Mouse (Mus musculus) hindbrain, embryonic 10.5 days (tissue): ENCODE measurements around the gene Zan. TPM values are rescaled to one million over a fixed set of nuclear protein-coding genes. Genes with fewer than 3 reads are reported as not detected.
"Not testable (repeated sequence)": the region's sequence is repeated elsewhere in the genome, so short reads cannot be mapped to it uniquely, and the experiment has no call there.

Source experiments
- DNase-seq: peaks from one replicate; pipeline ENCODE4 v3.0.0-alpha.2; 2017; ENCODE audit warnings: low spot score
- H3K27ac ChIP-seq: fragments of 300-500 bp; sonication (generic); 2 replicates; pipeline ENCODE4 v1.5.1; 2016; ENCODE audit warnings: mild to moderate bottlenecking, moderate library complexity
- H3K27me3 ChIP-seq: fragments of 300-500 bp; sonication (generic); 2 replicates; pipeline ENCODE4 v1.6.1; 2016; ENCODE audit warnings: mild to moderate bottlenecking; ENCODE audit not compliant: poor library complexity, insufficient read depth, severe bottlenecking
- H3K36me3 ChIP-seq: fragments of 300-500 bp; sonication (generic); 2 replicates; pipeline ENCODE4 v1.6.1; 2016; ENCODE audit warnings: mild to moderate bottlenecking, moderate library complexity
- H3K4me1 ChIP-seq: fragments of 300-500 bp; sonication (generic); replicated peaks from 2 replicates; pipeline ENCODE4 v1.6.1; 2016; ENCODE audit warnings: mild to moderate bottlenecking
- H3K4me3 ChIP-seq: fragments of 300-500 bp; sonication (generic); 2 replicates; pipeline ENCODE4 v1.5.1; 2016; ENCODE audit warnings: mild to moderate bottlenecking, moderate library complexity
- H3K9me3 ChIP-seq: fragments of 300-500 bp; sonication (generic); 2 replicates; pipeline ENCODE4 v1.6.1; 2016; ENCODE audit warnings: mild to moderate bottlenecking, moderate library complexity
- WGBS: fragments of 180-500 bp; shearing (Covaris S2); methylation state at CpG from one replicate; pipeline ENCODE4 v1.1.7; 2016; 5-methylcytosine and 5-hydroxymethylcytosine counted together
- polyA plus RNA-seq: library from polyadenylated mRNA; unstranded; fragments of >200 nt; fragmentation: Nextera tagmentation; extraction: Ambion mirVana; gene quantifications from 2 replicates; pipeline ENCODE4 v1.2.1, GENCODE M21; 2016

Zan gene
- polyA plus RNA-seq, 1 experiment from 2014 or later = 0.13 TPM

DNA sequence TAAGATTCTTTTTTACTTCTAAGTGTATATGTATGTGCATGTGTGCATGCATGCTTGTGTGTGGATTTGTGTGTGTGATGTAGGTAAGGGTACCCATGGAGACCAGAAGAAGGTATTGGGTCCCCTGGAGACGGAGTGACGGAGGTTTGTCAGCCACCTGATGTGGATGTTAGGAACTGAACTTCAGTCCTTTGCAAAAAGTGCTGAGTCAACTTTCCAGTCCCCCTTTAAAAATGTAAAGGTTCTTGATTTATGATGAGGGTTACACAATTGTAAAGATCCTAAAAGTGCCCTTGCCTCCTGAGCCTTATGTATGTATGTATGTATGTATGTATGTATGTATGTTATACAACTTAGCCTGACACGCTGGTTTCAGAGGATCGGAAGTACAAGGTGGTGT, 46.5 kb downstream of the Zan start:
- not testable (repeated sequence) for H3K4me1 ChIP-seq, H3K27ac ChIP-seq, H3K4me3 ChIP-seq, H3K9me3 ChIP-seq, H3K36me3 ChIP-seq, DNase-seq, H3K27me3 ChIP-seq
- 89% methylated on average over 4 of the region's 4 CpGs for WGBS

DNA sequence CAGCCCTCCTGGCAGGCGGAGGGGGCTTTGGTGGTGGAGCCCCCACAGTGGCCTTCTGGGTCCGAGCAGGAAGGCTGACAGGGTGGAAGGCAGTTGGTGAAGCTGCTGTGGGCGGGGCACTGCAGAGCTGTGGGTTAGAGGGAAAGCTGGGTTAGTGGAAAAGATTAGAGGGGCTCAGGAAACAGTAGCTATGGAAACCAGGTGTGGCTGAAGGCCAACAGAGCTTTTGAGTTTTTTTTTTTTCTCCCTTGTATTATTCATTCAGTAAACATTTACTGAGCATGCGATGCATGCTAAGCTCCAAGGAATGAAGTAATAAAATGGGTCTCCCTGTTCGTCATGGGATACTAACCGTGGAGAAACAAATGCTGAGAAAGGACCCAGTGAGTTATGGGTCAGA, 51.2 kb downstream of the Zan start:
- WGBS = 79% methylated on average over 6 of the region's 6 CpGs
- H3K4me1 ChIP-seq = peaks cover 7% of the 10 kb centered on the region; the same call in 1 of the 2 replicates

GRCm38 (mm10) chr5:137419841-137420240, 57.0 kb downstream of the Zan start:
- Histone ChIP-seq H3K9me3 (no peaks in the 10 kb centered on the region), H3K27ac (no peak overlapping the region), H3K36me3 (no peaks in the 10 kb centered on the region), H3K4me1 (0 out of 2 replicates have a peak, but pooled peaks cover 7% of the 10 kb centered on the region), H3K27me3 (no peaks in the 10 kb centered on the region), H3K4me3 (no peak overlapping the region)
- 83% methylated on average over 4 of the region's 4 CpGs for WGBS
- DNase-seq = no peak

More for the DNA sequence above, 51.2 kb downstream of the Zan start:
- H3K4me3 ChIP-seq = no peak overlapping the region
- no peaks in the 10 kb centered on the region for H3K9me3 ChIP-seq
- no peak overlapping the region for H3K27ac ChIP-seq
- DNase-seq = no peak
- H3K27me3 ChIP-seq = no peaks in the 10 kb centered on the region
- H3K36me3 ChIP-seq = no peaks in the 10 kb centered on the region

DNA sequence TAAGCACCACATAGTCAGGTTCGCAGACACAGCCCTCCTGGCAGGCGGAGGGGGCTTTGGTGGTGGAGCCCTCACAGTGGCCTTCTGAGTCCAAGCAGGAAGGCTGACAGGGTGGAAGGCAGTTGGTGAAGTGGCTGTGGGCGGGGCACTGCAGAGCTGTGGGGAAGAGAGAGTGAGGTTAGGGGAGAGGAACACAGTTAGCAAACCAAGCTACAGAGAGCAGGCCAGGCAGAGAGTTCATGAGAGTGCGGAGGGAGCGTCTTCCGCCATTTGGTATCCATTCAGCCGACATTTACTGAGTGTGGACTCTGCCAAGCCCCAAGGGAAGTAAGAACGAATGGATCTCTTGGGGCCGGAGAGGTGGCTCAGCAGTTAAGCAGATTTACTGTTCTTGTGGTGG, 57.8 kb downstream of the Zan start:
- no peaks in the 10 kb centered on the region for H3K27me3 ChIP-seq
- no peak for DNase-seq
- H3K27ac ChIP-seq = no peak overlapping the region
- no peaks in the 10 kb centered on the region for H3K36me3 ChIP-seq
- H3K4me3 ChIP-seq = no peak overlapping the region
- WGBS = 84% methylated on average over 9 of the region's 9 CpGs
- H3K9me3 ChIP-seq = no peaks in the 10 kb centered on the region
- 0 out of 2 replicates have a peak, but pooled peaks cover 7% of the 10 kb centered on the region for H3K4me1 ChIP-seq

- WGBS = 57% methylated on average over 5 of the region's 5 CpGs
Measured at GRCm38 (mm10) chr5:137414253-137414652, 62.6 kb downstream of the Zan start.

GRCm38 (mm10) chr5:137411235-137411634, 65.6 kb downstream of the Zan start:
- 80% methylated on average over 8 of the region's 8 CpGs for WGBS
- no peak overlapping the region for H3K4me3 ChIP-seq
- H3K27ac ChIP-seq = no peak overlapping the region

More at GRCm38 (mm10) chr5:137414253-137414652, 62.6 kb downstream of the Zan start:
- Histone ChIP-seq H3K27ac (no peak overlapping the region), H3K36me3 (no peaks in the 10 kb centered on the region), H3K27me3 (no peaks in the 10 kb centered on the region), H3K9me3 (no peaks in the 10 kb centered on the region), H3K4me1 (0 out of 2 replicates have a peak, but pooled peaks cover 20% of the 10 kb centered on the region), H3K4me3 (no peak overlapping the region)
- no peak for DNase-seq

DNA sequence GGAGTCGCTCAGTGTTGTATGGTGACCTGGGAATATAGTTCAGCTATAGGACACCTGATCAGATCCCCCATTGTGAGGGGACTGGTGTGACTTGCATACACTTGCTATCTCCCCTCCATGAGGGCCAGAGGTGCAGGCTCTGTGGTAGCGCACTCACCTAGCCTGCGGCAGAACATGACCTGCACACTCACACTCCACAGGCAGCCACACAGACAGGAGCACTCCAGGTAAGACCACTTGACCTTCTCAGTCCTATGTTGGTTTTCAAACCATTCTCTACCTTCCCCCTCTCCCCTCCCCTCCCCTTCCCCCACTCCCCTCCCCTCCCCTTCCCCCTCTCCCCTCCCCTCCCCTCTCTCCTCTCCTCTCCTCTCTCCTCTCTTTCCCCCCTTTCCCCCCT, 66.3 kb downstream of the Zan start:
- Histone ChIP-seq H3K9me3 (no peaks in the 10 kb centered on the region), H3K4me3 (no peak overlapping the region), H3K36me3 (no peaks in the 10 kb centered on the region), H3K4me1 (peaks cover 28% of the 10 kb centered on the region), H3K27ac (no peak overlapping the region), H3K27me3 (no peaks in the 10 kb centered on the region)
- no peak for DNase-seq
- WGBS = 92% methylated on average over 3 of the region's 3 CpGs

More at GRCm38 (mm10) chr5:137411235-137411634, 65.6 kb downstream of the Zan start:
- H3K36me3 ChIP-seq = no peaks in the 10 kb centered on the region
- DNase-seq = no peak
- H3K27me3 ChIP-seq = no peaks in the 10 kb centered on the region
- no peaks in the 10 kb centered on the region for H3K9me3 ChIP-seq
- peaks cover 31% of the 10 kb centered on the region for H3K4me1 ChIP-seq

DNA sequence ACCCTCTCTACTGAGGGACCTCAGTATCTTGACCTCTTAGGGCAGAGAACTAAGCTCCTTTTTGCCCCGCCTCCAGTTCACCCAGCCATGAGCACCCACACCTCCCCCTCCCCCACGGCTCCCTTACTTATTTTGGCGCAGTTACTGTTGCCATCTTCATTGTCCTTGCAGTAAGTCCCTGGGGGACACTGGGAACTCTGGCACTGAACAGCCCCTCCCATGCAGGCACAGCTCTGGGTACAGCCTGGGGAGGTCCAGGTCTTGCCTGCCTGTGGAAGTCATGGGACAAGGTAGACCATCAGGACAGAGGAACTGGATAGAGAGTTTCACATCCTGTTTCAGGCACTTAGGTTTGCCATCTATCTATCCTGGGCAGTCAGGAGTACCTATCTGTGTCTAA, 66.8 kb downstream of the Zan start:
- no peaks in the 10 kb centered on the region for H3K36me3 ChIP-seq
- no peak for DNase-seq
- peaks cover 28% of the 10 kb centered on the region for H3K4me1 ChIP-seq
- WGBS = 66% methylated on average over 3 of the region's 3 CpGs
- no peaks in the 10 kb centered on the region for H3K9me3 ChIP-seq
- H3K27ac ChIP-seq = no peak overlapping the region
- H3K27me3 ChIP-seq = no peaks in the 10 kb centered on the region; the same call in 1 of the 2 replicates
- no peak overlapping the region for H3K4me3 ChIP-seq

- no peak overlapping the region for H3K4me3 ChIP-seq
- H3K36me3 ChIP-seq = no peaks in the 10 kb centered on the region
- H3K4me1 ChIP-seq = peaks cover 28% of the 10 kb centered on the region
- no peak overlapping the region for H3K27ac ChIP-seq
- 53% methylated on average over 6 of the region's 6 CpGs for WGBS
- no peaks in the 10 kb centered on the region for H3K9me3 ChIP-seq
- no peaks in the 10 kb centered on the region; the same call in 1 of the 2 replicates for H3K27me3 ChIP-seq
- no peak for DNase-seq
Measured at GRCm38 (mm10) chr5:137409451-137409850, 67.4 kb downstream of the Zan start.

DNA sequence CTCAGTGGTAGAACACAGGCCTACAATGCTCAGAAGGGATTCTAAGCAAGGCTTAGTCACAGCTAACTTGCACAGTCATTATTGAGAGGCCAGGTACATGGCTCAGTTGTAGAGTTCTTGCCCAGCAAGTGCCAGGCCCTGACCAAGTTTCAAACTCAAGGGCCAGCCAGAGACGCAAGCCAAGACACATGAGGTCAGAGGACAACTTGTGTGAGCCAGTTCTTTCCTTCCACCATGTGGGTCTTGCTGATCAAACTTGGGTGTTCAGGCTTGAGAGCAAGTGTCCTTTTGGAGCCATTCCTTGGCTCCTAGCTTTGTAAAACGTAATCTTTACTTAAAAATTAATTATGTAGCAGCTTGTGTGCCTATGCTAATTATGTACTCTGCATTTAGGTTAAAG, 72.8 kb downstream of the Zan start:
- Histone ChIP-seq H3K4me3 (no peak overlapping the region), H3K9me3 (no peaks in the 10 kb centered on the region), H3K36me3 (no peaks in the 10 kb centered on the region), H3K27me3 (no peaks in the 10 kb centered on the region; the same call in 1 of the 2 replicates), H3K4me1 (peaks cover 15% of the 10 kb centered on the region), H3K27ac (no peak overlapping the region)
- DNase-seq = no peak
- WGBS = 79% methylated on average over 2 of the region's 2 CpGs

GRCm38 (mm10) chr5:137394456-137394855, 82.4 kb downstream of the Zan start:
- Histone ChIP-seq H3K9me3 (no peaks in the 10 kb centered on the region), H3K36me3 (no peaks in the 10 kb centered on the region), H3K4me1 (no peaks in the 10 kb centered on the region), H3K27me3 (no peaks in the 10 kb centered on the region), H3K27ac (no peak overlapping the region), H3K4me3 (no peak overlapping the region)
- no peak for DNase-seq
- 48% methylated on average over 7 of the region's 7 CpGs for WGBS

- Histone ChIP-seq H3K4me1 (no peaks in the 10 kb centered on the region), H3K9me3 (no peaks in the 10 kb centered on the region), H3K36me3 (no peaks in the 10 kb centered on the region), H3K27me3 (no peaks in the 10 kb centered on the region), H3K27ac (no peak overlapping the region), H3K4me3 (no peak overlapping the region)
- no peak for DNase-seq
- 83% methylated on average over 8 of the region's 8 CpGs for WGBS
Measured at GRCm38 (mm10) chr5:137391641-137392040, 85.2 kb downstream of the Zan start.

DNA sequence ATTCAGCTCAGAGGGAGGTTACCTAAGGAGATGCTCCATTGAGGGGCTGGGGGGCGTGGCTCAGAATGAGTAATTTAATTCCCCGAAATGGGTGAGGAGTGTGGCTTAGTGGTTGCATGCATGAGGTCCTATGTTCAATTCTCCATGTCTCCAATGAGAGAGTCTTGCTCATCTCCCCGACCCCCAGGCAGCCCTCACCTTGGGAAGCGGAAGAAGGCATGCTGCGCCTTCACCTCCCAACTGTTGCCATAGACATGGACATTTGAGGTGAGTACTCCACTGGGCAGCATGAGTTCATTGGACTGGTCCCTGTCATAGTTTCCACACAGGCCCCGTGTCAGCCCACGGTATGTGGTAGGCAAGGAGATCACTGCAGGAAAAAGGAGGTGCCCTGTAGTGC, 90.2 kb downstream of the Zan start:
- Histone ChIP-seq H3K27me3 (no peaks in the 10 kb centered on the region), H3K9me3 (no peaks in the 10 kb centered on the region), H3K27ac (no peak overlapping the region), H3K36me3 (no peaks in the 10 kb centered on the region), H3K4me1 (no peaks in the 10 kb centered on the region), H3K4me3 (no peak overlapping the region)
- no peak for DNase-seq
- 86% methylated on average over 7 of the region's 7 CpGs for WGBS

GRCm38 (mm10) chr5:137383441-137383840, 93.4 kb downstream of the Zan start:
- no peaks in the 10 kb centered on the region for H3K36me3 ChIP-seq
- DNase-seq = no peak
- 85% methylated on average over 7 of the region's 7 CpGs for WGBS
- 0 out of 2 replicates have a peak, but pooled peaks cover 5% of the 10 kb centered on the region for H3K4me1 ChIP-seq
- no peaks in the 10 kb centered on the region for H3K9me3 ChIP-seq
- no peaks in the 10 kb centered on the region for H3K27me3 ChIP-seq
- H3K27ac ChIP-seq = no peak overlapping the region
- no peak overlapping the region for H3K4me3 ChIP-seq
